ENCODE assay signal across 20 mouse cellular contexts in genomic region chr14:74960568-74960967, GRCm38 (mm10). TPM values are rescaled to one million over a fixed set of nuclear protein-coding genes. Genes with fewer than 3 reads are reported as not detected.
DNase-seq lines count a peak whose midpoint lies in the region; ATAC-seq and TF ChIP-seq lines count a peak whose summit lies in the region.
"Had no signal": no experiment of that assay in that cellular context is flagged by ENCODE, and none has a peak within 500 bp of the region (broad histone marks: within the 10 kb centered on the region; RNA-seq: fewer than 3 reads in every experiment).

No protein-coding gene starts in this region.

- 67% methylated on average over 5 of the region's 5 CpGs for WGBS in liver, adult 2 months
- 71% methylated on average over 5 of the region's 5 CpGs for WGBS in liver, embryonic 11.5 days

- no peaks in the 10 kb centered on the region for H3K9me3 ChIP-seq in liver, embryonic 11.5 days (ENCODE audit: control insufficient read depth, low read length)
- H3K9me3 ChIP-seq in ES-E14 (ENCODE audit: control insufficient read depth, insufficient read depth, low read depth, low read length) = no peaks in the 10 kb centered on the region
- H3K9me3 ChIP-seq: embryonic facial prominence, embryonic 10.5 days; embryonic facial prominence, embryonic 12.5 days had no signal

- TF ChIP-seq CTCF in liver, adult 2 months (IDR thresholded peaks at IDR 0.05; ENCODE audit: low read depth, low read length) = no peak
- TF ChIP-seq CTCF in gastrocnemius, adult 2 months (IDR thresholded peaks at IDR 0.05) = no peak

- intact Hi-C loops in gastrocnemius, adult 2 months (cut with DNase I) = no loop called here

- in situ Hi-C loops in ES-E14 (cut with MboI; ENCODE audit: low sequenced_read_pairs in 2 of 2, unreplicated experiment in 2 of 2) = no loop called here

- peaks cover 16% of the 10 kb centered on the region for H3K4me1 ChIP-seq in liver, adult 2 months (ENCODE audit: control insufficient read depth, insufficient read depth, low read length)
- H3K4me1 ChIP-seq in liver, embryonic 11.5 days (replicated peaks; ENCODE audit: control insufficient read depth, insufficient read depth, low read length) = no peaks in the 10 kb centered on the region
- no peaks in the 10 kb centered on the region for H3K4me1 ChIP-seq in ES-E14 (ENCODE audit: control insufficient read depth in 2 of 2, insufficient read depth in 2 of 2, low read length in 2 of 2, poor library complexity in 1 of 2)

- no peak for ATAC-seq in liver, embryonic 11.5 days (replicated peaks; ENCODE audit: low FRiP score)
- ATAC-seq: forebrain, embryonic 14.5 days; forebrain, embryonic 16.5 days had no signal

- H3K79me2 ChIP-seq in liver, adult 2 months (ENCODE audit: control insufficient read depth, insufficient read depth, low read length) = no peaks in the 10 kb centered on the region

- H3K27me3 ChIP-seq in liver, adult 2 months (ENCODE audit: control insufficient read depth, insufficient read depth, low read length) = no peaks in the 10 kb centered on the region
- H3K27me3 ChIP-seq in liver, embryonic 11.5 days (replicated peaks; ENCODE audit: control insufficient read depth, insufficient read depth, low read length) = no peaks in the 10 kb centered on the region
- H3K27me3 ChIP-seq: embryonic facial prominence, embryonic 12.5 days had no signal

- TF ChIP-seq POLR2A in liver, adult 2 months (IDR thresholded peaks at IDR 0.05; ENCODE audit: extremely low read depth, insufficient read depth, low read length) = no peak

- H3K4me2 ChIP-seq in liver, embryonic 11.5 days = no peak overlapping the region
- H3K4me2 ChIP-seq: embryonic facial prominence, embryonic 12.5 days had no signal

- DNase-seq in liver, adult 2 months (ENCODE audit: extremely low read depth, low read depth, low spot score) = peak; percentile 38
- no peak for DNase-seq in liver, embryonic 11.5 days (ENCODE audit: low spot score)
- DNase-seq in ES-CJ7 (ENCODE audit: low read depth, low spot score) (peak; percentile 46), ES-E14 (ENCODE audit: low read depth, low spot score) (no peak), ZHBTc4 (ENCODE audit: low read depth, low spot score) (peak; percentile 43)
- no peak for DNase-seq in gastrocnemius, adult 2 months
- no peak for DNase-seq in frontal cortex, postnatal 36 days (ENCODE audit: low spot score in 2 of 2)
- DNase-seq: adrenal gland, adult 2 months; adrenal gland, postnatal 10 days; adrenal gland, postnatal 25 days; cerebellum, adult 11 months; cerebellum, adult 18-20 months; cerebellum, adult 8-10 months; cerebellum, adult 9-11 months; cerebellum, postnatal 14 days; cerebellum, postnatal 36 days had no signal

- H3K36me3 ChIP-seq in liver, adult 2 months (ENCODE audit: control insufficient read depth, insufficient read depth, low read length) = no peaks in the 10 kb centered on the region
- no peaks in the 10 kb centered on the region for H3K36me3 ChIP-seq in liver, embryonic 11.5 days (ENCODE audit: control insufficient read depth, insufficient read depth, low read length)
- no peaks in the 10 kb centered on the region for H3K36me3 ChIP-seq in ES-E14 (ENCODE audit: control insufficient read depth, insufficient read depth, low read length, poor library complexity, severe bottlenecking)
- H3K36me3 ChIP-seq: embryonic facial prominence, embryonic 10.5 days; embryonic facial prominence, embryonic 12.5 days had no signal

- no peak overlapping the region for H3K27ac ChIP-seq in liver, adult 2 months (replicated peaks; ENCODE audit: insufficient read depth, low read depth, low read length)
- no peak overlapping the region for H3K27ac ChIP-seq in liver, embryonic 11.5 days (ENCODE audit: low read depth, low read length)
- H3K27ac ChIP-seq in ES-E14 (ENCODE audit: insufficient read depth, low read depth, low read length, poor library complexity, severe bottlenecking) = no peak overlapping the region
- no peak overlapping the region for H3K27ac ChIP-seq in gastrocnemius, adult 2 months
- H3K27ac ChIP-seq: embryonic facial prominence, embryonic 10.5 days; embryonic facial prominence, embryonic 12.5 days had no signal

- H3K9ac ChIP-seq in liver, adult 2 months (ENCODE audit: low read depth, low read length) = no peak overlapping the region
- H3K9ac ChIP-seq in liver, embryonic 11.5 days (ENCODE audit: low read depth, low read length) = no peak overlapping the region
- no peak overlapping the region for H3K9ac ChIP-seq in ES-E14 (ENCODE audit: insufficient read depth, low read depth, low read length, poor library complexity, severe bottlenecking)
- H3K9ac ChIP-seq: embryonic facial prominence, embryonic 12.5 days had no signal

- no peak overlapping the region for H3K4me3 ChIP-seq in liver, adult 2 months (ENCODE audit: insufficient read depth, low read depth, low read length)
- H3K4me3 ChIP-seq in liver, embryonic 11.5 days (ENCODE audit: low read depth, low read length) = no peak overlapping the region
- H3K4me3 ChIP-seq in ES-E14 (ENCODE audit: insufficient read depth in 1 of 2, low read depth in 1 of 2, low read length in 2 of 2, poor library complexity in 1 of 2, severe bottlenecking in 1 of 2) = no peak overlapping the region
- H3K4me3 ChIP-seq in gastrocnemius, adult 2 months = no peak overlapping the region
- H3K4me3 ChIP-seq: embryonic facial prominence, embryonic 10.5 days; embryonic facial prominence, embryonic 12.5 days had no signal

TF ChIP-seq in ES-E14, 5 proteins besides CTCF, POLR2A, EP300 and RAD21:
- TF ChIP-seq MAFK (IDR thresholded peaks at IDR 0.05; ENCODE audit: insufficient read depth, low read depth, low read length) (no peak), ZNF384 (IDR thresholded peaks at IDR 0.05; ENCODE audit: low read depth, low read length) (0 out of 2 replicates have a peak, but pooled peaks have one; percentile 55), ZC3H11A (IDR thresholded peaks at IDR 0.05; ENCODE audit: borderline replicate concordance, low read depth, low read length) (no peak), CHD2 (IDR thresholded peaks at IDR 0.05; ENCODE audit: low read depth, low read length) (no peak), HCFC1 (IDR thresholded peaks at IDR 0.05; ENCODE audit: borderline replicate concordance, insufficient read depth, low read length) (no peak)

RNA-seq across cellular contexts. Expression of gene Lrch1, which starts 12.9 kb away (rescaled TPM):
- total RNA-seq in liver, adult 2 months (2014; rRNA removed) = 6.1 and 6.5 TPM in 2 replicates
- polyA plus RNA-seq in liver, adult 2 months (2012; rRNA removed) = 1.9 and 2.7 TPM in 2 replicates
- 7.9 and 8.0 TPM in 2 replicates for polyA plus RNA-seq in liver, embryonic 11.5 days (2014; fragmentation: Nextera tagmentation; extraction: Ambion mirVana)
- total RNA-seq in ES-E14 (2012; rRNA removed) = 3.3 and 7.9 TPM in 2 replicates
- total RNA-seq in gastrocnemius, adult 2 months (2021) = 1 to 10 TPM; 3.0 to 4.4 TPM

RNA-seq across cellular contexts. Expression of gene Rubcnl, which starts 55.3 kb away (rescaled TPM):
- total RNA-seq in liver, adult 2 months (2014; rRNA removed) = 0.54 and 1.1 TPM in 2 replicates
- polyA plus RNA-seq in liver, adult 2 months (2012; rRNA removed) = 0.15 and 0.21 TPM in 2 replicates
- 0.26 TPM in 1 of 2 replicates, not detected in the other for polyA plus RNA-seq in liver, embryonic 11.5 days (2014; fragmentation: Nextera tagmentation; extraction: Ambion mirVana)
- total RNA-seq in ES-E14 (2012; rRNA removed) = 0.09 TPM in 1 of 2 replicates, not detected in the other
- total RNA-seq in gastrocnemius, adult 2 months (2021) = under 1 TPM; 0.08 to 0.18 TPM

Comparison
In these comparisons a context has a peak if more than half of its experiments do, and no peak if none do; other contexts are left out.
1. DNase-seq: peak in liver, adult 2 months (single experiment), ES-CJ7 (single experiment) and ZHBTc4 (single experiment); none in liver, embryonic 11.5 days (single experiment), ES-E14 (single experiment), gastrocnemius, adult 2 months (single experiment) and frontal cortex, postnatal 36 days (0 of 2).